Mouse (Mus musculus) small intestine, adult 2 months (tissue): ENCODE results near the gene Lrsam1.

ENCODE experiments used
- CTCF ChIP-seq: fragments of 200-500 bp; IDR thresholded peaks from 2 replicates; pipeline ENCODE4 v1.5.1; 2012; ENCODE audit warnings: low read depth, mild to moderate bottlenecking, control low read depth, inconsistent platforms, low read length, moderate library complexity, mixed read lengths; ENCODE audit not compliant: insufficient replicate concordance, insufficient read length; ENCODE audit errors: extremely low read depth
- POLR2A ChIP-seq: fragments of 200-500 bp; IDR thresholded peaks from 2 replicates; pipeline ENCODE4 v1.6.1; 2012; ENCODE audit warnings: low read depth, mild to moderate bottlenecking, control low read depth, inconsistent platforms, low read length, moderate library complexity

GRCm38 (mm10) chr2:32985844-32986243, 24.4 kb upstream of the Lrsam1 start:
- TF ChIP-seq POLR2A: no peak
- no peak for TF ChIP-seq CTCF
